Mouse (Mus musculus) cerebellum, adult 2 months (tissue): Measurements from ENCODE around the gene Kcnip4.

Experiments used
- CTCF ChIP-seq: fragments of 200-500 bp; IDR thresholded peaks from 2 replicates; pipeline ENCODE4 v1.5.1; 2011; ENCODE audit warnings: low read depth, mild to moderate bottlenecking, control low read depth, low read length, moderate library complexity, borderline replicate concordance; ENCODE audit not compliant: insufficient read depth
- POLR2A ChIP-seq: fragments of 200-500 bp; IDR thresholded peaks from 2 replicates; pipeline ENCODE4 v1.6.1; 2011; ENCODE audit warnings: low read length, control low read depth, borderline replicate concordance; ENCODE audit not compliant: insufficient read depth

DNA sequence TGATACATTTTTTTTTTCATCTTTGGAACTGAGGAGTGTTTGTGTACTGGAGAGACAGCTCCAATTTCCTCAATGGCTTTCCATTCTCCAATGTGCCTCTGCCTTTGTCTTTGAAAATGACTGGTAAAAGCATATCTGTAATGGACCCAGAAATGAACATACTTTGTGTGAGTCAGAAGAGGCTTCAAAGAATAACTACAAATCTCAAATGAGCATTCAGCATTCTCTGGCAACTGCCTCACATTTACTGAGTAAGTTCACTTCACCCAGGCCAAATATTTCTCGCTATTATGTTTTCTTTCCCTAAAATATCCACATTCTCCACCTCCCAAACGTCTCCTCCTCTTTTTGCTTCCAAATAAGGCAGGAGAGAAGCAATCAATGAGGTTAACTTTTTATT lies 646.6 kb downstream of the Kcnip4 start:
- TF ChIP-seq CTCF (no peak), POLR2A (no peak)
